Mouse (Mus musculus) hindbrain, embryonic 14.5 days (tissue): Measurements from ENCODE around the gene Psmd3. TPM values are rescaled to one million over a fixed set of nuclear protein-coding genes. Genes with fewer than 3 reads are reported as not detected.

ENCODE experiments used
- ATAC-seq: fragments of 200-750 bp; cut with Nextera tagmentation; 2 replicates; pipeline ENCODE4 v1.8.0; 2017; ENCODE audit warnings: moderate number of reproducible peaks, mild to moderate bottlenecking, moderate TSS enrichment, moderate library complexity; ENCODE audit not compliant: low FRiP score
- DNase-seq: peaks from one replicate; pipeline ENCODE4 v3.0.0-alpha.2; 2015; ENCODE audit warnings: low spot score
- H3K27ac ChIP-seq: fragments of 300-500 bp; sonication (generic); 2 replicates; pipeline ENCODE4 v1.5.1; 2014; ENCODE audit warnings: mild to moderate bottlenecking, moderate library complexity
- H3K27me3 ChIP-seq: fragments of 300-500 bp; sonication (generic); 2 replicates; pipeline ENCODE4 v1.6.1; 2014; ENCODE audit warnings: mild to moderate bottlenecking, low read length, mixed read lengths; ENCODE audit not compliant: control insufficient read depth, insufficient read depth
- H3K36me3 ChIP-seq: fragments of 300-500 bp; sonication (generic); replicated peaks from 2 replicates; pipeline ENCODE4 v1.6.1; 2014; ENCODE audit not compliant: control insufficient read depth, insufficient read depth
- H3K4me1 ChIP-seq: fragments of 300-500 bp; sonication (generic); replicated peaks from 2 replicates; pipeline ENCODE4 v1.6.1; 2014; ENCODE audit warnings: antibody characterized with exemption, low read length, mixed read lengths; ENCODE audit not compliant: control insufficient read depth, insufficient read depth
- H3K4me2 ChIP-seq: fragments of 300-500 bp; sonication (generic); replicated peaks from 2 replicates; pipeline ENCODE4 v1.6.1; 2014; ENCODE audit warnings: mild to moderate bottlenecking, moderate library complexity
- H3K4me3 ChIP-seq: fragments of 300-500 bp; sonication (generic); replicated peaks from 2 replicates; pipeline ENCODE4 v1.5.1; 2014; ENCODE audit warnings: mild to moderate bottlenecking, low read length
- H3K9ac ChIP-seq: fragments of 300-500 bp; sonication (generic); 2 replicates; pipeline ENCODE4 v1.6.1; 2014
- H3K9me3 ChIP-seq: fragments of 300-500 bp; sonication (generic); 2 replicates; pipeline ENCODE4 v1.6.1; 2016; ENCODE audit warnings: low read length; ENCODE audit not compliant: control insufficient read depth
- WGBS: fragments of 180-500 bp; shearing (Covaris S2); extraction: QIAGEN DNeasy Blood & Tissue Kit; methylation state at CpG from one replicate; pipeline ENCODE4 v1.1.7; 2014; 5-methylcytosine and 5-hydroxymethylcytosine counted together
- polyA plus RNA-seq: library from polyadenylated mRNA; unstranded; fragments of >200 nt; fragmentation: Nextera tagmentation; extraction: Ambion mirVana; gene quantifications from 2 replicates; pipeline ENCODE4 v1.2.1, GENCODE M21; 2014

The Psmd3 gene
- polyA plus RNA-seq, 1 experiment from 2014 or later, result 130 TPM

DNA sequence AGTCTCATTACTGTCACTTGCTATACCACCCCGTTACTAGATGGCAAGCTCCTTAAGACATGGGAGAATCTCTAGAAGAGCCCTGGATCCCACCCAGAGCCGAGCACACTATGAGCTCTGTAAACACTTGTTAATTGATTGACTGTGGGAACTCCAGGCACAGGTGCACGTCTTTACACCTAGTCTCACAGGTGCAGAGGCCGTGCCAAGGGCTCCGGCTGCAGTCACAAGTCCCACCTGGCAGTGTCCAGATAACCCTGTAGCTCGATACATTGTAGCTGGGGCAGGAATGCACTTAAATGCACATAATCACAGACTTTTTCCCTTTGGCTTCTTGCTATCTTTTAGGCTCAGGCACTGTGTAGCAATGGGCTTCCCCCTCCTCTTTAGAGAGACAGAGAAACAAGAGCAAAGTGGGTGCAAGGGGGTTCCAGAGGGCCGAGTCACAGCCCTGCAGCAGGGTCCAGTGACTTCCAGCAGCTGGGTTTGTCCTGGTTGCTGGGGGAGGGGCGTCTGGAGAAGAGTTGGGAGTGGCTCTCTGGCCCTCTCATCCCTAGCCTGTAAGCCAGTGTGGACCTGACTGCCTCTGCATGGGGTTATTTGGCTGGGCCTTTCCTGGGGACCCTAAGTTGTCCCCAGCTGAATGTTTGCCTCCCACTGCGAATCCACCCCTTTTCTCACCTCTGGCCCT is 61.4 kb downstream of the Psmd3 start:
- no peak for DNase-seq
- WGBS, result under 1% methylated on average over 9 of the region's 9 CpGs
- no peaks in the 10 kb centered on the region for H3K36me3 ChIP-seq
- peak overlapping the region; percentile 95 for H3K4me3 ChIP-seq
- H3K9me3 ChIP-seq, result no peaks in the 10 kb centered on the region
- peak overlapping the region; percentile 96 for H3K4me2 ChIP-seq
- H3K4me1 ChIP-seq, result peaks cover 79% of the 10 kb centered on the region
- H3K27ac ChIP-seq, result peak overlapping the region; percentile 100
- peak overlapping the region; percentile 100 for H3K9ac ChIP-seq
- no peaks in the 10 kb centered on the region for H3K27me3 ChIP-seq
- 0 out of 2 replicates have a peak, but pooled peaks have one; percentile 0 for ATAC-seq

DNA sequence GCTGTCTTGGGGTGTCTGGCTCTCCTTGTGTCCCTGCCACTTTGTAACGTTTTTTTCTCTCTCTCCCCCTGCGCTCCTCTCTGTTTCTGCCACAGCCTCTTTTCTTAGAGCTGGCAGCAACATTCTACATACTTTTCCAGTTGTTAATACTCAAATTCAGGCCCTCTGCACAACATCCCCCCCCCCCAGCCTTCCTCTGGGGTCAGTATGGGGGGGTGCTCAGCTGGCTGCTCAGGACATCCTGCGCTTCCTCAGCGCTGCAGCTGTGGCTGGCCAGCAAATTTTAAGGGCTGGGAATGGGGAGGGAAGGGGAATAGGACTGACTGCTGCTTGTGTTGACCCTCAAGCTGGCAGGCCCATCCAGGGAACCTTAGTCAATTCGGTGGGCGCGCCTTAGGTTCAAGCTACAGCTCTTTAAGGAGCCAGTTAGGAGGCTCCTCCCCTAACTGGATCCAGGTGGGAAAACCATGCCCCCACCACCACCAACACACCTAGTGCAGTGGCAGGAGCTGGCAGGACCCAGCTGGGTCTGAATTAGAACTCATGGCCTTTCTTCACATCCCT is 62.2 kb downstream of the Psmd3 start:
- WGBS, result 35% methylated on average over 7 of the region's 7 CpGs
- H3K27me3 ChIP-seq, result no peaks in the 10 kb centered on the region
- peak overlapping the region; percentile 100 for H3K9ac ChIP-seq
- no peaks in the 10 kb centered on the region for H3K9me3 ChIP-seq
- H3K27ac ChIP-seq, result peak overlapping the region; percentile 100
- H3K36me3 ChIP-seq, result no peaks in the 10 kb centered on the region
- peak overlapping the region; percentile 96 for H3K4me2 ChIP-seq
- peak overlapping the region; percentile 95 for H3K4me3 ChIP-seq
- H3K4me1 ChIP-seq, result peaks cover 80% of the 10 kb centered on the region
- ATAC-seq (no peak), DNase-seq (no peak)

Other genes with a start within 250 kb of the Psmd3 start
- gene Mien1, start 243.6 kb upstream of the Psmd3 start, polyA plus RNA-seq, result 242 and 256 TPM in 2 replicates
- gene Grb7, start 236.2 kb upstream of the Psmd3 start, polyA plus RNA-seq, result 1.1 and 1.3 TPM in 2 replicates
- gene Ikzf3, start 136.5 kb upstream of the Psmd3 start, polyA plus RNA-seq, result 0.24 and 0.33 TPM in 2 replicates
- gene Zpbp2, start 131.5 kb upstream of the Psmd3 start, polyA plus RNA-seq, result not detected in 2 replicates
- 14.9 and 17.3 TPM in 2 replicates for gene Ormdl3, start 95.2 kb upstream of the Psmd3 start, polyA plus RNA-seq
- not detected in 2 replicates for gene Lrrc3c, start 84.3 kb upstream of the Psmd3 start, polyA plus RNA-seq
- 0.20 and 0.80 TPM in 2 replicates for gene Gm12355, start 56.9 kb upstream of the Psmd3 start, polyA plus RNA-seq
- gene Gsdma3, start 56.2 kb upstream of the Psmd3 start, polyA plus RNA-seq, result not detected in 2 replicates
- gene Gsdma2, start 35.8 kb upstream of the Psmd3 start, polyA plus RNA-seq, result not detected in 2 replicates
- not detected in 2 replicates for gene Gsdma, start 18.2 kb upstream of the Psmd3 start, polyA plus RNA-seq
- not detected in 2 replicates for gene Csf3, start 18.7 kb downstream of the Psmd3 start, polyA plus RNA-seq
- gene Med24, start 46.9 kb downstream of the Psmd3 start, polyA plus RNA-seq, result 58.4 and 62.7 TPM in 2 replicates
- gene Thra, start 58.1 kb downstream of the Psmd3 start, polyA plus RNA-seq, result 165 and 181 TPM in 2 replicates
- 3.4 and 4.1 TPM in 2 replicates for gene Nr1d1, start 92.8 kb downstream of the Psmd3 start, polyA plus RNA-seq
- 23.6 and 24.1 TPM in 2 replicates for gene Msl1, start 113.0 kb downstream of the Psmd3 start, polyA plus RNA-seq
- 49.3 and 57.4 TPM in 2 replicates for gene Casc3, start 122.4 kb downstream of the Psmd3 start, polyA plus RNA-seq
- 12.0 and 12.9 TPM in 2 replicates for gene Rapgefl1, start 154.2 kb downstream of the Psmd3 start, polyA plus RNA-seq
- gene Wipf2, start 181.1 kb downstream of the Psmd3 start, polyA plus RNA-seq, result 4.7 and 4.8 TPM in 2 replicates
- 4.3 and 5.2 TPM in 2 replicates for gene Cdc6, start 225.2 kb downstream of the Psmd3 start, polyA plus RNA-seq
- gene Rara, start 245.3 kb downstream of the Psmd3 start, polyA plus RNA-seq, result 18.4 and 18.7 TPM in 2 replicates